Mouse (Mus musculus) myocyte (in vitro differentiated cells): Measurements from ENCODE around the gene Zfp653. TPM values are rescaled to one million over a fixed set of nuclear protein-coding genes. Genes with fewer than 3 reads are reported as not detected.

Experiments used
- H3K27me3 ChIP-seq: one replicate; pipeline ENCODE4 v1.6.1; 2011; ENCODE audit not compliant: control insufficient read depth, insufficient read depth, insufficient read length
- H3K36me3 ChIP-seq: one replicate; pipeline ENCODE4 v1.6.1; 2011; ENCODE audit not compliant: control insufficient read depth, insufficient read depth
- H3K4me2 ChIP-seq: one replicate; pipeline ENCODE4 v1.6.1; 2011; ENCODE audit warnings: low read depth, control low read depth
- H3K4me3 ChIP-seq: one replicate; pipeline ENCODE4 v1.5.1; 2011; ENCODE audit warnings: mild to moderate bottlenecking, control low read depth, moderate library complexity
- H3K79me2 ChIP-seq: one replicate; pipeline ENCODE4 v1.6.1; 2011; ENCODE audit not compliant: control insufficient read depth, insufficient read depth
- H3ac ChIP-seq: one replicate; pipeline ENCODE4 v1.6.1; 2011; ENCODE audit not compliant: control insufficient read depth, insufficient read length
- CEBPB ChIP-seq: IDR thresholded peaks from 2 replicates; pipeline ENCODE4 v1.6.1; 2011; ENCODE audit warnings: mild to moderate bottlenecking, moderate library complexity; ENCODE audit not compliant: poor library complexity, insufficient read depth, severe bottlenecking
- E2F4 ChIP-seq: IDR thresholded peaks from one replicate; pipeline ENCODE4 v1.6.1; 2011; ENCODE audit warnings: mild to moderate bottlenecking, control low read depth, moderate library complexity; ENCODE audit not compliant: insufficient read depth
- MAX ChIP-seq: IDR thresholded peaks from one replicate; pipeline ENCODE4 v1.6.1; 2011; ENCODE audit warnings: low read depth, mild to moderate bottlenecking, control low read depth
- MYOD1 ChIP-seq, 3 experiments: IDR thresholded peaks; one replicate each; pipeline ENCODE4 v1.6.1; 2011; ENCODE audit warnings: control low read depth in 2 of 3, low read depth in 2 of 3, mild to moderate bottlenecking in 2 of 3, moderate library complexity in 1 of 3; ENCODE audit not compliant: insufficient read length in 2 of 3, control insufficient read depth in 1 of 3
- MYOG ChIP-seq, 3 experiments: IDR thresholded peaks; one replicate each; pipeline ENCODE4 v1.6.1; 2011; ENCODE audit warnings: control low read depth in 2 of 3, low read depth in 2 of 3, mild to moderate bottlenecking in 2 of 3; ENCODE audit not compliant: insufficient read length in 2 of 3, control insufficient read depth in 1 of 3, insufficient read depth in 1 of 3
- POLR2A ChIP-seq: IDR thresholded peaks from one replicate; pipeline ENCODE4 v1.6.1; 2011; ENCODE audit warnings: low read depth, mild to moderate bottlenecking, control low read depth, moderate library complexity; ENCODE audit not compliant: insufficient read length
- POLR2AphosphoS2 ChIP-seq: IDR thresholded peaks from one replicate; pipeline ENCODE4 v1.6.1; 2011; ENCODE audit warnings: low read depth, control low read depth; ENCODE audit not compliant: insufficient read length
- REST ChIP-seq: IDR thresholded peaks from one replicate; pipeline ENCODE4 v1.6.1; 2011; ENCODE audit warnings: mild to moderate bottlenecking, control low read depth, moderate library complexity; ENCODE audit not compliant: insufficient read depth, insufficient read length
- SRF ChIP-seq: IDR thresholded peaks from one replicate; pipeline ENCODE4 v1.6.1; 2011; ENCODE audit warnings: low read depth; ENCODE audit not compliant: control insufficient read depth, insufficient read length
- TCF12 ChIP-seq: IDR thresholded peaks from one replicate; pipeline ENCODE4 v1.6.1; 2011; ENCODE audit warnings: mild to moderate bottlenecking, control low read depth; ENCODE audit not compliant: poor library complexity, insufficient read depth, severe bottlenecking
- TCF3 ChIP-seq: IDR thresholded peaks from one replicate; pipeline ENCODE4 v1.6.1; 2011; ENCODE audit warnings: low read depth, control low read depth; ENCODE audit not compliant: insufficient read length
- USF1 ChIP-seq: IDR thresholded peaks from one replicate; pipeline ENCODE4 v1.6.1; 2011; ENCODE audit warnings: low read depth, mild to moderate bottlenecking, control low read depth, moderate library complexity
- polyA plus RNA-seq: library from polyadenylated mRNA; unstranded; fragments of >200 nt; fragmentation: generic; extraction: Trizol; gene quantifications from one replicate; pipeline ENCODE4 v1.2.1, GENCODE M21; 2012; ENCODE audit warnings: missing spikeins

Gene Zfp653
- polyA plus RNA-seq, 1 experiment, result 8.3 TPM

DNA sequence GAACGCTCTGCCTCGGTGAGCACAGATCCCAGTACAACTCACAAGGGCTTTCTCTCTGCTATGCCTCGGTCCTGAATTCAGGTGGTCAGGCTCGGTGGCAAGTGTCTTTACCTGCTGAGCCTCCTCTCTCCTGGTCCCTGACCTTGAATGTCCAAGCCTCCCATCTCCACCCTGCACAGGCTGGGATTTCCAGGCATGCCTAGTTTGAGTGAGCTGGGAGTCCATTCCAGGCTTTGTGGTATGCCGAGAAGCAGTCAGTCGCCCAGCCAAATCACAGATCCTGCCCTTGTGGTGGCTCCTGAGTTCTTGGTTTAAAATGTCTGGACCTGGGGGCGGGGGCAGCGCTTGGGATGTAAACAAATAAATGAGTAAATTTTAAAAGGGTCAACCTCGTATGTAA is 23.8 kb downstream of the Zfp653 start:
- Histone ChIP-seq H3K27me3 (peaks cover 49% of the 10 kb centered on the region), H3ac (no peak overlapping the region), H3K36me3 (no peaks in the 10 kb centered on the region), H3K79me2 (no peaks in the 10 kb centered on the region), H3K4me3 (no peak overlapping the region), H3K4me2 (peak overlapping the region; percentile 27)
- TF ChIP-seq MYOG (IDR thresholded peaks at IDR 0.05; ENCODE audit: control insufficient read depth in 1 of 3, insufficient read depth in 1 of 3, insufficient read length in 2 of 3, low read depth in 2 of 3) (no peak), MYOD1 (IDR thresholded peaks at IDR 0.05; ENCODE audit: control insufficient read depth in 1 of 3, insufficient read length in 2 of 3, low read depth in 2 of 3) (no peak), POLR2A (no peak), REST (no peak), MAX (no peak), USF1 (no peak), CEBPB (no peak), TCF12 (no peak), TCF3 (no peak), SRF (no peak), POLR2AphosphoS2 (no peak), E2F4 (no peak)

- TF ChIP-seq MYOD1 (IDR thresholded peaks at IDR 0.05; ENCODE audit: control insufficient read depth in 1 of 3, insufficient read length in 2 of 3, low read depth in 2 of 3) (no peak), TCF12 (no peak), E2F4 (no peak)
- Histone ChIP-seq H3K36me3 (no peaks in the 10 kb centered on the region), H3K79me2 (no peaks in the 10 kb centered on the region), H3K4me3 (no peak overlapping the region), H3K27me3 (peaks cover 22% of the 10 kb centered on the region), H3K4me2 (no peak overlapping the region), H3ac (no peak overlapping the region)
Observed at GRCm38 (mm10) chr9:22041832-22042231, 29.3 kb downstream of the Zfp653 start.

DNA sequence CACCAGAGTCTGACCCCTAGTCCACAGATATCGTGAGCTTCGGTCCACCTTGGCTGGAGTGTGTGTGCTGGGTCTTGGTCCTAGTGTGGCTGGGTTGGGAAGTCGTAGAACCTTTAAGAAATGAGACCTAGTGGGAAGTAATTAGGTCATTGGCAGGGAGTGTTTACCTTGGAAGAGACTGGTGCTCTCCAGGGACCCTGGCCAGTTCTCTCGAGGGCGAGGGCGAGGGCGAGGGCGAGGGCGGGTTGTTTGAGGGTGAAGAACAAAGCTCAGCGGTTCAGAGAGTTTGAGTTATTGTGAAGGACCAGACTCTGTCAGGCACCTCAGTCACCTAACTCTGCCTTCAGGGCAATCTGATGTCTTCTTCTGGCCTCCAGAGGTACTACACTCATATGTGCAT is 33.4 kb downstream of the Zfp653 start:
- Histone ChIP-seq H3K4me3 (no peak overlapping the region), H3K36me3 (no peaks in the 10 kb centered on the region), H3K27me3 (peaks cover 39% of the 10 kb centered on the region), H3K4me2 (no peak overlapping the region), H3ac (no peak overlapping the region), H3K79me2 (no peaks in the 10 kb centered on the region)
- TF ChIP-seq CEBPB (no peak), MYOD1 (IDR thresholded peaks at IDR 0.05; ENCODE audit: control insufficient read depth in 1 of 3, insufficient read length in 2 of 3, low read depth in 2 of 3) (no peak), SRF (no peak), REST (no peak), MAX (no peak), TCF3 (no peak)

DNA sequence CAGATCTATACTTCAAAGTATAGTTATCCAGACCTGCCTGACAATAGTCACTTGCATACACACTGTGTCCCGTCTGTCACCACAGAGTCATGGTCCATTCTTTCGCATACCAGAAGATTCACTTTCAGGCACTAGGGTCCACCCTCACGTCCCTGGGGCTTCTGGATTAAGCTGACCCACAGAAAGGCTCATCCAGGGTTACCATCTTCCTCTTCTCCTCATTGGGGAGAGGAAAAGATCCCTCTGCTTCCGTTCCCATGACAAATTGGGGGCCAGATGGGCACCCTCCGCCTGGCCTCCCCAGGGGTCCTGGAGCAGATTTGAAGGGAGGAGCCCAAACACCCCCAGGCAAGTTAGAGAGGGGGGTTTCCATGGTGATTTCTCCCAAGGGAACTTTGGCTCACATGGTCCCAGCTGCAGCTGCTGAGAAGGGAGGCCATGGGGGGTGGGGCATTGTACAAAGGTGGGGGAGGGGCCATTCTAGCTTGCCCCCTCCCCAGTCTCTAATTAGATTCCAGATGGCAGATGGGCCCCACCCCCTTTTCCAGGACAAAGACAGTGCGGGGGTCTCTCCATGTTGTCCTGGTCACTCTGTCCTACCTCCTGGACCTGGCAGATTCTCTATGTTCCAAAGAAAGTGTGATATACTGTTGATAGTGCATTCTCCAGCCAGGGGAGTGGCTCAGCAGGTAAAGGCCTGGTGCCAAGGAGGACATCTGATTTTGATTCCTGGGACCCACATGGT is 35.7 kb downstream of the Zfp653 start:
- TF ChIP-seq SRF (no peak), REST (no peak), CEBPB (no peak), TCF12 (no peak)
- no peak overlapping the region for H3K4me2 ChIP-seq
- no peak overlapping the region for H3ac ChIP-seq
- H3K4me3 ChIP-seq, result no peak overlapping the region
- H3K79me2 ChIP-seq, result no peaks in the 10 kb centered on the region
- H3K36me3 ChIP-seq, result no peaks in the 10 kb centered on the region
- H3K27me3 ChIP-seq, result peaks cover 53% of the 10 kb centered on the region

DNA sequence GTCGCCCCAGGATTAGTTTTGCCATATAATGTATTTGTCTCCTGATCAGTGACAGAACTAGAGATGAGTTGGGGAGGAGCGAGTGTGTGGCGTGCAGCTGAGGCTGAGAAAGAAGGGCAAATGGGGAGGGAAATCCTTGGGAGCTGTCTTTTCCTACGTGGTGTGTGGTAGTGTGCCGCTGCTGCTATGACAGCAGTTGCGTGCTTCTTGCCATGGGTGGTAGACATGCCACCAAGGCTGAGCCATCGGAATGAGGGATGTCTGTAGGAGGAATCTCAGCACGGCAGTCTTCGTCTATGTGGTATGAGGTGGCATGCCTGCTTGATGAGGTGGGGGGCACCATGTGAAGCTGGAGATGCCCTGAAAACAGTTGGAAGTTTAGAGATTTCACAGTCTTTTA is 40.8 kb downstream of the Zfp653 start:
- no peak for TF ChIP-seq CEBPB
- no peak for TF ChIP-seq POLR2A
- TF ChIP-seq POLR2AphosphoS2, result no peak
- no peak for TF ChIP-seq USF1
- TF ChIP-seq MYOG (IDR thresholded peaks at IDR 0.05; ENCODE audit: control insufficient read depth in 1 of 3, insufficient read depth in 1 of 3, insufficient read length in 2 of 3, low read depth in 2 of 3), result no peak
- TF ChIP-seq MYOD1 (IDR thresholded peaks at IDR 0.05; ENCODE audit: control insufficient read depth in 1 of 3, insufficient read length in 2 of 3, low read depth in 2 of 3), result no peak
- TF ChIP-seq TCF3, result no peak
- no peak for TF ChIP-seq TCF12
- TF ChIP-seq REST, result no peak
- TF ChIP-seq SRF, result no peak

More for the DNA sequence above, 40.8 kb downstream of the Zfp653 start:
- Histone ChIP-seq H3ac (no peak overlapping the region), H3K4me2 (no peak overlapping the region), H3K27me3 (peaks cover 46% of the 10 kb centered on the region), H3K36me3 (no peaks in the 10 kb centered on the region), H3K79me2 (no peaks in the 10 kb centered on the region), H3K4me3 (no peak overlapping the region)
